Mouse (Mus musculus) kidney, adult 11 months (tissue): ENCODE measurements around the gene Cdcp1.

Experiments used
- DNase-seq: peaks from one replicate; pipeline ENCODE4 v3.0.0; 2022

The Cdcp1 gene

DNA sequence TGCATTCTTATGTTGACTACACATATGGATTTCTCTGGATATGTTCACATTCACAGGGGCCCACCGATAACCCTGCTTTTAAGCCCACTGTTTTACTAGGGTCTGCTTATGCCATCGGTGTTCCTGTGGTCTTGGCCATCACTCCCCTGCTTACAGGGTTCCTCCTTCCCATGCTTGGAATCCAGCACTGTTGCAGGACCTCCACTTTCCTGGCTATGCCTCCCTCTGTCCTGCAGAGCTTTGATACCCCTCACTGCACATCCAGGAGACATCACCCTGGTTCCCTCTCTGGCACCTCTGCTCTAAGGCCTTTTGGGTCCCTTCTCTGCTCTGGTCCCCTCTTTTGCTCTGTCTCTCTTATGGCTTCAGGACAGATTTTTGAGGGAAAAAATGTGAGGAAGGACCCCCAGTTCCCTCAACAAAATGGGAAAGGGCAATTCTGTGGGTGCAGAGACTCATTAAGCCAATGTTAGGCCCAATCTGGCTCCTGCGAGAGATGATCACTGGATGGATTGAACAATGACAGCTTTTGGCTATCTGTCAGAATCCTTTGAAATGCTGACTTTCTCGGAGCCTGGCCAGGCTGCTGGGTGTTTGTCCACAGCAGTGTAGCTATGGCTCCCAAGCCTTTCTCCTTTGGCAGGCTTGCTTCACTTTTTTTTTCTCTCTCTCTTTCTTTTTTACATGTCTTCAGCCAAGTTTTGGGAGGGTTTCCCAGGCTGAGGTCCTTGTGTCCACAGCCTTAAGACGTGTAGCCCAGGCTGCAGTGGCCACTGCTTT lies 65.4 kb downstream of the Cdcp1 start, which contains the start of gene Clec3b:
Gene Clec3b, plus strand, starts transcription at position 706 of the 780 bp plus-strand sequence.
- peak; percentile 31 for DNase-seq

DNA sequence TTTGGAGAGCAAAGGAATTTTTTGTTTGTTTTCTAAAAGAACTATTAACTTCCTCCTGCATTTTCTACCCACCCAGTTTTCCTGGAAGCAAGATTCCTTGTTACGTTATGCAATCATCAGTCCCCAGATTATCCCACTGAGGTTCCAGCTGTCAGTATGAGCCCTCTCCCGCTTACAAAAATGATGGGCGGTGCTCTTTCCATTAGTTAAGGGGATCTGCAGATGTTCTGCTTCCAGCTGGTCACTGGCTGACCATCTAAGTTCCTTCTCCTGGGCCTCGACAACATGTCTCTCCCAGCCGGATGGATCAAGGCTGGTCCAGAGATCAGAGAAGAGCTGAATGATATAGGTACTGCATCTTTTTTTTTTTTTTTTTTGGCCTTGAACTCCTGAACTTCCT lies 67.4 kb downstream of the Cdcp1 start:
- DNase-seq: no peak

DNA sequence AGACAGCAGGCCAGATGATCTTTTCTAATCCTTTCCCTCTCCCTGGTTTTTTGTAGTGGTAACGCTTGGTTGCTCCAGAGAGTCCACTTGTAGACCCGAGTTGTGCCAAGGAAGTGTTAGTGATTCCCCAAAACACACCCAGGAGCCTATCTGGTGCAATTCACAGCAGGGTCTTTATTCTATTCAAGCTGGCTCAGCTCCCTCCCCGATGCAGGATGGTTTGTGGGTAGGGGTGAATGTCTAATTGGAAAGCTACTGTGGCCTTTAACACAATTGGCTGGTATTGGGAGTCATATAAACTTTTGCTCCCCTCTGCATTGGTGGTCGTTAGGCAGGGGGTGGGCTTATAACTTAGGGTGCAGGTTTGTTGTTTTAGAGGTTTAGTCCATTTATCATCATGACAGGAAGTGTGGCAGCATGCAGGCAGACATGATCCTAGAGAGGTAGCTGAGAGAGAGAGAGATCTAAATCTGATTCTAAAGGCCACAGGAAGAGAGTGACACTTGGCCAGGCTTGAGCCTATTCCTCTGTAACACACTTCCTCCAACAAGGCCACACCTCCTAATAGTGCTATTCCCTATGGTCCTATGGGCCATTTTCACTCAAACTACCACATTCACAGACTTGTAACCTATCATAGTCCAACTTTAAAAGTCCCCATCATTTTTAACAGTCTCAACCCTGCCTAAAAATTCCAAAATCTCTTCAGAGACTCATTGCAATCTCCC lies 75.8 kb downstream of the Cdcp1 start:
- no peak for DNase-seq

DNA sequence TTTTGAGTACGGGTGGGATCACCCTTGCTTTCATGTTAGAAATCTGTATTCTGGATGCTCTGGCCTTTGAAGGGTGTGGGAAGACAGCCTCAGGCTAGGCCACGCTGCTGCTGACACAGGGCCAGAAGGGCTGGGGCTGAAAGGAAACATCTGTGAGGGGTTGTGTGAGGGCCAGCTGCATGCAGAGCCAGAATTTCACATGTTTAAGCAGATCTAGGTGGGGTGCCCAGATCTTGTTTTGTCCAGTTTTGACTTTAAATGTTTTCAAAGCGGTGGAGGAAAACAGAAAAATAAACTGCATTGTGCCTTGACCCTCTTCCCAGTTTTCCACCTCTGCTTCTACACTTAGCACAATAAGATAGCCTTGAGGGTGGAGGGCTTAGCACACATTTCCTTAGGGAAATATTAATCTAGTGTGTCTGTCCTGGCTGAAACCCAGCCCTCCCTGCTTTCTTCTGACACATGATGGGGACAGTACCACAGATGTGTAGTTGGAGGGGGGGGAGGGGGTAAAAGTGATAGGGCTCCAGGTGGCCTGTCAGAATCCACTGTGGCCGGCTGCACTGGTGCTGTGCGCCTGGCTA lies 76.9 kb downstream of the Cdcp1 start:
- DNase-seq: peak; percentile 42

DNA sequence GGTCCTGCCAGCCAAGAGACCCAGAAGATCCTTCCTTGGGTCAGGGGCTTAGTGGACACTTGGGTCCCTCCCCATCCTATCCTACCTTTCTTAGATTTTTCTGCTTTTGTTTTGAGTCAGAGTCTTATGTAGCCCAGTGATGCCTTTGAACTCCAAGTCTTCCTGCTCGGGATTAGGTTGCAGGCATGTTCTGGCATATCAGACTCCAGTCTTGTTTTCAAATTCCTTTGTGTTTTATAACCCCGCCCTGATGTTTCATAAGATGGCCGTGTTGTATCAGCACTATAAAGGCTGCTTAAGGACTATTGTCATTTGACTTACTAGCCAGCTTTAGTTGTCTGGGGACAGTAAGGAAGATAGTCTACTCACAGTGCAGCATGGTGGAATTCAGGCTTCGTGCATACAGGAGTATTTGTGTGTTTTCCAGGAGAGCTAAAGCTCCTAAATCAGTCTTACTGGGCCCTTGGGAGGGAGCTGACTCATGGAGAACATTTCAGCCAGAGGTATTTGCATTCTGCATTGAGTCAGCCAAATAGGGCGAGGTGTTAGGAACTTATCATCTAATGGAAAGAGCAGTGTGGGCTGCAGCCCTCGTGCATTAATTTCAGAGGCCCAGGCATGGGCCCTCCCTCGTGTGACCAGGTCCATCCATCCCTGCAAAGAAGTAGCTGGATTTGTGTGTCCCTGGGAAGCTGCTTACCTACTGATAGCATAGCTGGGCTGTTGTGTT lies 78.7 kb downstream of the Cdcp1 start:
- no peak for DNase-seq

DNA sequence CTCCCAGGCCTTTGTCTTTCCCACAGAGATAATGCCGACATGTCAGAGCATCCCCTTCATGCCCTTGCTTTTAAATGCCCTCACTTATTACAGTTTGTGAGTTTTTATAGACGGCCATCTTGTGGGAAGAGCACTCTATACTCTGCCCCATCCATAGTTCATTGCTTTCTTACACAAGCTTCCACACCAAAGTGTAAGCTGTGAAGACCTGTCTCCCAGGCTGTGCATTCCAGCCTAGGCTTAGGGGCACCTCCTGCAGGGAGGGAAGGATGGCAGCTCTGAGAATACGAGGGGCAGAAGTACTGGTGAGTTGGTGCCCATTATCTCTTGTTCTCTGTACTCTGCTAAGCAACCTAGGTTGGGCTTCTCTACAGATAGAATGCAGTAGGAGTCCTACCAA lies 82.8 kb downstream of the Cdcp1 start:
- DNase-seq: no peak

DNA sequence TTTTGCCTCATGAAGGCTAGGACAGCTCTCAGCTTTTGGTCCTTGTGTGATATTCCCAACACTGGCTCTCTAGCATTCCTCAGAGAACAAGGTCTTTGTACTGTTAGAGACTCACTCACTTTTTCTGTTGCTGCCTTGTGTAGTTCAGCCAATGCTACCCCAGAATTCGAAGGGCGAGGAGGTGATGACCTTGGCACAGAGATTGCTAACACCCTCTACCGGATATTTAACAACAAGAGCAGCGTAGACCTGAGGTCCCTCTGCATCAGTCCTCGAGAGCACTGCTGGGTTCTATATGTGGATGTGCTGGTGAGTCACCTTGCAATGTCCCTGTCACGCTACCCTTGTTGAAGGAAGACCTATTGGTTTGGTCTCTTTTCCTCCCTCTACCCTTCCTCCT lies 88.2 kb downstream of the Cdcp1 start:
- no peak for DNase-seq

DNA sequence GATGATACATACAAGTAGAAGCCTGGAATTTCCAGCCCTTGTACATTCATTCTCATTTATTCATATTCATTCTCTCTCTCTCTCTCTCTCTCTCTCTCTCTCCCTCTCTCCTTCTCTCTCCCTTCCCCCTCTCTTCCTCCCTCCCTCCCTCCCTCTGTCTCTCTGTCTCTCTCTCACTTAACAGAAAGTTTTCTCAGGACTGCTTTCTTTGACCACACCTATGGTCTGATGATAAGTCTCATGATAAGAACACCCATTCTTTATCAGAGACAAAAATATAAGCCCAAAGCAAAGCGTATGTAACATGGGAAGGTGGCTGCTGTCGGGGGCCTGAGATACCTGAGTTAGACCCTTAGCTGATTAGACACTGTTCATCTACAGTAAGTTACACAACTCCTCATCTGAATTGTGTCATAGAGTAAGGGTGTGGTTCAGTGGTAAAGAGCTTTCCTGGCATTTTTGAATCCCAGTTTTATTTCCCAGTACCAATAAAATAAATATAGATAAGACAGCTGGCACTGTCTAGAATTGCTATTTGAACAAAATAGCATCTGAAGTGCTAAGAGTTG lies 91.3 kb downstream of the Cdcp1 start:
- DNase-seq: no peak

DNA sequence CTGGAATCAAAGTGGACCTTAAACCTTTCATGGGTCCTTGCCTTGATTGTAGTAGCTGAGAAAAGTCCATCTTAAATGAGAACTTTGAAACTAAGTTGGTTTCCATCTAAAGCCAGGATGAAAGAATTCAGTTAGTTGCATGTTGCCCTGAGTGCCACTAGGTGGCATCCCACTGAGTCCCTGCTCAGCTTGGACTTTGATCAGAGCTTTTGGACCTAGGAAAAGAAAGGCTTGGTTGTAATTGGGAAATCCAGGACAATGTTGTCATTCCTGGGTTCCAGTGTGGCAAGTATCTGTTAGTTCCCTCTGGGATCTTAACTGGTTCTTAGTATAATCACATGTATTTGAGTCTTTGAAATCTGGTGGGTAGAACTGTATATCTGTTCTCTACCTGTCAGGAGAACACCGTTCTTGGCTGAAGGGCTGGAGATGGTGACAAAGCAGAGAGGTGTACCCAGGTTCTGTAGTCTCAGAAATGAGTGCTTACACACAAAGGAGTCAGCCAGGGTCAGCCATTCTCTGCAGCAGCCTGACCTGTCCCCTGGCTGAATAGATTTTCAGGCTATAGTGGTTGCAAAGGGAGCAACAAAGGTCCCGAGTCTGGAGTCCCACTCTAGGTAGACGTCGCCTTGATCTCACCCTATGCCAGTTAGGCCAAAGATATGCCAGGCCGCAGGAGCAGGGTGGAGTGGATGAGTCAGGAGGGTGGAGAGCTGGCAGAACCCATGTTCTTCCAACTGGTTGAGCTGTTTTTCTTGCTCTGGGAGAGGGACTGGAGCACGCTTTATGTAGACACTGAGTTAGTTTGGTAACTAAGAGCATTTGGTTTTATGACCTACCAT lies 92.0 kb downstream of the Cdcp1 start:
- no peak for DNase-seq

DNA sequence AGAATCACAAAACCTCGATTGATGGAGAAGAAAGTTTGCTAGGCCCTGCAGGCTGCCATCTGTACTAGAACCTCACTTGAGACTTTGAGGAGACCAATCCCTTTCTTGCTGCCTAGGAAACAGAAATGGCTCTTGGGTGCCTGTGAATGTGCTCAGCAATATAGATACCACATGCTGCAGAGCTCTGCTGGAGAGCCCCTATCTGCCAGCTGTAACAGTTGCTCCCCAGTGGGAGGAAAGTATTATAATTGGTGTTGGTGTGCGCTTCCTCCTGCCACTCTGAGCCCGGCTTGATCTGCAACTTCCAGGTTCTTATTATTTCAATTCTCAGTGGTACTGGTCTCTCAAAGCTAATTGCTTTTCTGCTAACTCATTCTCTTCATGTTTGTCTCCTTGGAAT lies 92.8 kb downstream of the Cdcp1 start:
- no peak for DNase-seq
